Mouse (Mus musculus) hindbrain, embryonic 12.5 days (tissue): ENCODE data around the gene Tspan15. TPM values are rescaled to one million over a fixed set of nuclear protein-coding genes. Genes with fewer than 3 reads are reported as not detected.

Experiments used
- ATAC-seq: fragments of 200-750 bp; cut with Nextera tagmentation; 2 replicates; pipeline ENCODE4 v1.8.0; 2017; ENCODE audit warnings: moderate TSS enrichment; ENCODE audit not compliant: low FRiP score
- H3K27ac ChIP-seq: fragments of 300-500 bp; sonication (generic); 2 replicates; pipeline ENCODE4 v1.5.1; 2016; ENCODE audit warnings: mild to moderate bottlenecking
- H3K27me3 ChIP-seq: fragments of 300-500 bp; sonication (generic); 2 replicates; pipeline ENCODE4 v1.6.1; 2016; ENCODE audit warnings: mild to moderate bottlenecking
- H3K36me3 ChIP-seq: fragments of 300-500 bp; sonication (generic); 2 replicates; pipeline ENCODE4 v1.6.1; 2016; ENCODE audit warnings: mild to moderate bottlenecking
- H3K4me1 ChIP-seq: fragments of 300-500 bp; sonication (generic); 2 replicates; pipeline ENCODE4 v1.6.1; 2016
- H3K4me2 ChIP-seq: fragments of 300-500 bp; sonication (generic); replicated peaks from 2 replicates; pipeline ENCODE4 v1.6.1; 2016; ENCODE audit warnings: mild to moderate bottlenecking
- H3K4me3 ChIP-seq: fragments of 300-500 bp; sonication (generic); 2 replicates; pipeline ENCODE4 v1.5.1; 2016; ENCODE audit warnings: mild to moderate bottlenecking
- H3K9ac ChIP-seq: fragments of 300-500 bp; sonication (generic); 2 replicates; pipeline ENCODE4 v1.6.1; 2016; ENCODE audit warnings: mild to moderate bottlenecking, moderate library complexity
- H3K9me3 ChIP-seq: fragments of 300-500 bp; sonication (generic); replicated peaks from 2 replicates; pipeline ENCODE4 v1.6.1; 2016; ENCODE audit warnings: mild to moderate bottlenecking
- WGBS: fragments of 180-500 bp; shearing (Covaris S2); methylation state at CpG from one replicate; pipeline ENCODE4 v1.1.7; 2016; 5-methylcytosine and 5-hydroxymethylcytosine counted together
- polyA plus RNA-seq: library from polyadenylated mRNA; unstranded; fragments of >200 nt; fragmentation: Nextera tagmentation; extraction: Ambion mirVana; gene quantifications from 2 replicates; pipeline ENCODE4 v1.2.1, GENCODE M21; 2016

Tspan15 gene
- 15.7 and 16.0 TPM in 2 replicates for polyA plus RNA-seq

GRCm38 (mm10) chr10:62230708-62231394 is at the start of gene Tspan15:
Tspan15 (minus strand) TSS chr10:62231251.
- peak; percentile 97 for ATAC-seq
- H3K9me3 ChIP-seq = no peaks in the 10 kb centered on the region
- peaks cover 6% of the 10 kb centered on the region; the same call in 1 of the 2 replicates for H3K4me1 ChIP-seq
- H3K27me3 ChIP-seq = peaks cover 12% of the 10 kb centered on the region
- WGBS = under 1% methylated on average over 59 of the region's 59 CpGs
- peak within 1 kb of the TSS; percentile 53 for H3K4me3 ChIP-seq
- H3K9ac ChIP-seq = peak within 1 kb of the TSS; percentile 66
- H3K36me3 ChIP-seq = no peaks in the 10 kb centered on the region
- H3K27ac ChIP-seq = 0 out of 2 replicates have a peak within 1 kb of the TSS, but pooled peaks have one; percentile 17
- peak within 1 kb of the TSS; percentile 89 for H3K4me2 ChIP-seq

- Histone ChIP-seq H3K4me2 (no peak overlapping the region), H3K4me1 (no peaks in the 10 kb centered on the region), H3K9ac (no peak overlapping the region), H3K9me3 (0 out of 2 replicates have a peak, but pooled peaks cover 6% of the 10 kb centered on the region), H3K36me3 (peaks cover 52% of the 10 kb centered on the region), H3K4me3 (no peak overlapping the region), H3K27ac (no peak overlapping the region), H3K27me3 (no peaks in the 10 kb centered on the region)
- ATAC-seq = no peak
- WGBS = 88% methylated on average over 4 of the region's 4 CpGs
These were observed 48.6 kb upstream of the Tspan15 start for GRCm38 (mm10) chr10:62279671-62280070.

GRCm38 (mm10) chr10:62279066-62279465 is 48.0 kb upstream of the Tspan15 start:
- Histone ChIP-seq H3K4me1 (no peaks in the 10 kb centered on the region), H3K4me2 (no peak overlapping the region), H3K4me3 (no peak overlapping the region), H3K36me3 (peaks cover 51% of the 10 kb centered on the region), H3K27me3 (no peaks in the 10 kb centered on the region), H3K9ac (no peak overlapping the region), H3K9me3 (0 out of 2 replicates have a peak, but pooled peaks cover 6% of the 10 kb centered on the region), H3K27ac (no peak overlapping the region)
- WGBS = 64% methylated on average over 3 of the region's 3 CpGs
- ATAC-seq = no peak

GRCm38 (mm10) chr10:62277499-62278293 is 46.6 kb upstream of the Tspan15 start:
- H3K4me1 ChIP-seq = no peaks in the 10 kb centered on the region
- no peak for ATAC-seq
- WGBS = 95% methylated on average over 18 of the region's 19 CpGs

GRCm38 (mm10) chr10:62275235-62275634 is 44.2 kb upstream of the Tspan15 start:
- Histone ChIP-seq H3K36me3 (peaks cover 41% of the 10 kb centered on the region), H3K9me3 (0 out of 2 replicates have a peak, but pooled peaks cover 3% of the 10 kb centered on the region), H3K4me3 (no peak overlapping the region), H3K4me2 (no peak overlapping the region), H3K27me3 (no peaks in the 10 kb centered on the region), H3K27ac (no peak overlapping the region), H3K9ac (no peak overlapping the region), H3K4me1 (no peaks in the 10 kb centered on the region)
- 43% methylated on average over 4 of the region's 4 CpGs for WGBS
- no peak for ATAC-seq

More at GRCm38 (mm10) chr10:62277499-62278293, 46.6 kb upstream of the Tspan15 start:
- H3K9me3 ChIP-seq = 0 out of 2 replicates have a peak, but pooled peaks cover 6% of the 10 kb centered on the region
- no peak overlapping the region for H3K27ac ChIP-seq
- no peak overlapping the region for H3K9ac ChIP-seq
- H3K27me3 ChIP-seq = no peaks in the 10 kb centered on the region
- no peak overlapping the region for H3K4me2 ChIP-seq
- H3K36me3 ChIP-seq = peaks cover 43% of the 10 kb centered on the region
- no peak overlapping the region for H3K4me3 ChIP-seq

- Histone ChIP-seq H3K4me3 (no peak overlapping the region), H3K27me3 (no peaks in the 10 kb centered on the region), H3K36me3 (peaks cover 35% of the 10 kb centered on the region), H3K4me2 (no peak overlapping the region), H3K4me1 (no peaks in the 10 kb centered on the region), H3K27ac (no peak overlapping the region), H3K9ac (no peak overlapping the region), H3K9me3 (no peaks in the 10 kb centered on the region)
- 83% methylated on average over 16 of the region's 16 CpGs for WGBS
- ATAC-seq = no peak
These were observed 38.2 kb upstream of the Tspan15 start for GRCm38 (mm10) chr10:62269278-62269677.

- Histone ChIP-seq H3K4me3 (no peak overlapping the region), H3K27me3 (no peaks in the 10 kb centered on the region; the same call in 1 of the 2 replicates)
These were observed 33.2 kb upstream of the Tspan15 start for GRCm38 (mm10) chr10:62264299-62264698.

GRCm38 (mm10) chr10:62261115-62261886 is 30.2 kb upstream of the Tspan15 start:
- Histone ChIP-seq H3K4me3 (no peak overlapping the region), H3K9me3 (no peaks in the 10 kb centered on the region), H3K27me3 (no peaks in the 10 kb centered on the region; the same call in 1 of the 2 replicates), H3K9ac (no peak overlapping the region), H3K4me1 (no peaks in the 10 kb centered on the region), H3K4me2 (no peak overlapping the region), H3K36me3 (no peaks in the 10 kb centered on the region), H3K27ac (no peak overlapping the region)
- WGBS = 17% methylated on average over 18 of the region's 18 CpGs
- peak; percentile 71 for ATAC-seq

More at GRCm38 (mm10) chr10:62264299-62264698, 33.2 kb upstream of the Tspan15 start:
- Histone ChIP-seq H3K36me3 (peaks cover 3% of the 10 kb centered on the region; the same call in 1 of the 2 replicates), H3K4me1 (no peaks in the 10 kb centered on the region), H3K4me2 (no peak overlapping the region), H3K9ac (no peak overlapping the region), H3K9me3 (no peaks in the 10 kb centered on the region), H3K27ac (no peak overlapping the region)
- no peak for ATAC-seq
- WGBS = 88% methylated on average over 2 of the region's 2 CpGs

GRCm38 (mm10) chr10:62258298-62258697 is 27.2 kb upstream of the Tspan15 start:
- no peak for ATAC-seq

GRCm38 (mm10) chr10:62252496-62253235 is 21.6 kb upstream of the Tspan15 start:
- ATAC-seq = no peak
- Histone ChIP-seq H3K9ac (no peak overlapping the region), H3K4me2 (no peak overlapping the region), H3K4me1 (no peaks in the 10 kb centered on the region), H3K27ac (no peak overlapping the region), H3K36me3 (no peaks in the 10 kb centered on the region), H3K27me3 (no peaks in the 10 kb centered on the region; the same call in 1 of the 2 replicates), H3K4me3 (no peak overlapping the region), H3K9me3 (no peaks in the 10 kb centered on the region)
- 89% methylated on average over 27 of the region's 27 CpGs for WGBS

More at GRCm38 (mm10) chr10:62258298-62258697, 27.2 kb upstream of the Tspan15 start:
- WGBS = 90% methylated on average over 5 of the region's 5 CpGs
- Histone ChIP-seq H3K4me3 (no peak overlapping the region), H3K4me2 (no peak overlapping the region), H3K9me3 (no peaks in the 10 kb centered on the region), H3K9ac (no peak overlapping the region), H3K27me3 (no peaks in the 10 kb centered on the region; the same call in 1 of the 2 replicates), H3K36me3 (no peaks in the 10 kb centered on the region), H3K27ac (no peak overlapping the region), H3K4me1 (no peaks in the 10 kb centered on the region)

GRCm38 (mm10) chr10:62252000-62252488 is 21.0 kb upstream of the Tspan15 start, which contains the start of gene Tacr2:
Tacr2 (plus strand) TSS chr10:62252438.
- Histone ChIP-seq H3K9ac (no peak within 1 kb of the TSS), H3K4me3 (no peak within 1 kb of the TSS), H3K4me2 (no peak within 1 kb of the TSS), H3K36me3 (no peaks in the 10 kb centered on the region), H3K27ac (no peak within 1 kb of the TSS), H3K27me3 (no peaks in the 10 kb centered on the region; the same call in 1 of the 2 replicates), H3K9me3 (no peaks in the 10 kb centered on the region), H3K4me1 (no peaks in the 10 kb centered on the region)
- 50% methylated on average over 12 of the region's 12 CpGs for WGBS
- ATAC-seq = no peak
